Mouse (Mus musculus) lung, postnatal 10 days (tissue): Measurements from ENCODE around the gene Kansl1.
A peak's percentile ranks its signal among the peaks of the same experiment; 100 is the strongest.

ENCODE experiments used
- DNase-seq: peaks from one replicate; pipeline ENCODE4 v3.0.0; 2021

Kansl1 gene

DNA sequence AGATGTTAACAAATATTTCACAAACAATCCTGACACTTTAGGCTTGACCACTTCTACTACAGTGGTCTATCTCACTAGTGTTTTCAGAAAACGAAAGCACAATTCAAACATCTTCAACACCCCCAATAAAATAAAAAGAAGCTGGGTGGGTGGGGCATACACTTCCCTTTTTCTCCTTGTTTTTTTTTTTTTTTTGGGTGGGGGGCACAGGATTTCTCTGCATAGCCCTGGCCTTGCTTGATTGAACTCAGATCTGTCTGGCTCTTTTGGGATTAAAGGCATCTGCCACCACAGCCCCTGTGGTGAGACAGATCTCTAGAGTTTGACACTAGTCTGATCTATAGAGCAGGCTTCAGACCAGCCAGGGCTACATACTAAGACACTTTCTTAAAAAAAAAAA, 106.0 kb downstream of the Kansl1 start:
- DNase-seq: no peak

DNA sequence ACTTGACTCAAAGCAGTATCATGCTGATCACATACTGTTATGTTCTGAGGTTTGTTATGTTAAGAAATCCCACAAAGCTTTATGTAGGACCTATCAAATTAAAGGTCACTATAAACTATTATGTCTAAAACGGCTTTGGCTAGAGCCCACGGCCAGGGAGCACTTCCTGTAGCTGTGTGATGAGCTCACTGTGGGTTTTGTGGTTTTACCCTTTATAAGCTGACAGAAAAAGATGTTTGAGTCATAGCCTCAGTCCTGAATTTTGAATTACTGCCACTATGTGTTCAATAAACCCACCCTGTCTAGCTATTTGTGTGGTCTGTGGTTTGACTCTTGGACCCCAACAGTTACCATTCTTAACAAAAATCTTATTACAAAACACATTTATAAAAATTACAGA, 106.9 kb downstream of the Kansl1 start:
- peak; percentile 19 for DNase-seq

DNA sequence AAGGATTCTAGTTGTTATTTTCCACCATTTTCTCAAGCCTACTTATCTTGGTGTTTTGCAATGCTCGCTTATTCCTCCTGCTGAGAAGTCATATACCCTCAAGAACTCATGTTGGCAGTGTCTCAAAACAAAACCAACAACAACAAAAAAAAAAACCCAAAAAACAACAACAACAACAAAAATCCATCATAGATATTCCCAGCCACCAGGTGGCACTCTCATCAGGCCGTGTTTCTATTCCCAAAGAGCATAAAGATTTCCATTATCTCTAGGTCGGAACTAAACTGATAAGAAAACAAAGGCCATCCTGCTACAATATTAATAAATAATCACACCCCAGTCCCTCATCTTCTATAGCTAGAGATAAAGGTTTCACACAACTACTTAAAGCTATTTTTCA, 121.7 kb downstream of the Kansl1 start:
- peak; percentile 39 for DNase-seq

DNA sequence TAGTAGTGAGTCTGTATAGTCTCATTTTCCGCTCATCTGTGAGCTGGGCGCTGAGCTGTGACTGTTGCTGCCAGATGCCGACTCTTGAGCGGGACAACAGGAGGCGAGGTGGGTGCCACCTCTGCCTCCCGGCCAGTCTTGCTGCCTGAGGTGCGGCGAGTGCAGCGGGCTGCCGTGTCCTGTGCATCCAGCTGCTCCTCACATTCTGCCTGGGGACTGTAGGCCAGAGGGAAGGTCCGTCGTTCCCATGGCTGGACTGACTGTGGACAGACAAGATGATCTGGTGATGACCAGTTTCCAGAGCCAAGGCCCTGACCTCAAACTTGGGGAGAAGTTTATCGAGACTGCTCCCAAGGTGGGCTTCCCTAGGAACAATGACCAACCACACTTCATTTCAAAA, 133.7 kb downstream of the Kansl1 start:
- no peak for DNase-seq

DNA sequence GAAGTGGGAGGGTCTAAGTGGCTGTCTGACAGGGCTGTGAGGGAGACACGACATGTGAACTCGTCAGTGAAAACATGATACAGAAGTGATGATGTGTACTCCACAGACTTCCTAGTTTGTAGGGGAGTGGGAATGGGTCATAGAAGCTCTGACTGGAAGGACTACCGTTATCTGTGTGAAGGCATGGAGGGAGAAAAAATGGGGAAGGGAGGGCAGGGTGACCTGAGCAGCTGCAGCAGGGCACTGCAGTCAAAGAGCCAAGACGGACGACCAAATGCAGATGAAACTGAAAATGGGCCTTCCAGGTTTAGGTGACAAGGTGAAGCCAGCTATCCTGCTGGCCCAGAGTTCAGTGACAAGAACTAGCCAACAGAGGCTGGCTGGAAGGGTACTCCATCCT, 134.5 kb downstream of the Kansl1 start:
- no peak for DNase-seq

DNA sequence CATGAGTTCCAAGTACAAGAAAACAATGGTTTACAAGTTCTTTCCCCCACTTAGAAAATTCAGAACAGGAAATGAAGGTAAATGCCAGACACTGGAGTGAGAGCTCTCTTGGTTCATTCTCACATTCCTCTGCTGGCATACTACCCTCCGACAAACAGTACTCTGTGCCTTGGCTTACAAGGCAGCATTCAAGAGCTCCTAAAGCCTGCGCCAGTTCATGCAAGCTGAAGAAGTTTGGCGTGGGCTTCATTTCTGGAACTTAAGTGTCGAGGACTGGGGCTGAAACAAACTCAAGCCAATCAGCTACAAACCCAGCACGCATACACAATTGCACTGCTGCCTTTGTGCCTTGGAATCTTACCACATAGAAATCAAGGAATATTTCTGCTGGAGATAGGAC, 136.6 kb downstream of the Kansl1 start:
- DNase-seq: no peak

DNA sequence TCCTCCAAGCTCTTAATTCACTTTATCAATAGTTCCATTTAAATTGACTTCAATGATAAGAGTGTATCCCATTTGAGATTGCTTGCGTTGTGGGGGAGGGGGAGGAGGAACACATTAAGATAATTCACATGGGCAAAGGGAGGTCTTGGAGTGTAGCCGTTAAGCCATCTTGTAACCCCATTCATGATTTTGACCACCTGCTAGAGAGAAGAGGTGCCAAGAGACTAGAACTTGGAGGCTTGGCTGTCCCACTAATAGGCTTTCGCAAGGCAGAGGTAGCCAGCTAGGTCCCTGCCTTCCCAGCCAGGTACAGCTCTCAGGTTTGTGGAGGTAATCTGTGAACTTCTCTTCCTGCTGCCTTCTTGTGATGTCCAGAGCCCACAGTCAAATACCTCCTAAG, 137.5 kb downstream of the Kansl1 start:
- no peak for DNase-seq

DNA sequence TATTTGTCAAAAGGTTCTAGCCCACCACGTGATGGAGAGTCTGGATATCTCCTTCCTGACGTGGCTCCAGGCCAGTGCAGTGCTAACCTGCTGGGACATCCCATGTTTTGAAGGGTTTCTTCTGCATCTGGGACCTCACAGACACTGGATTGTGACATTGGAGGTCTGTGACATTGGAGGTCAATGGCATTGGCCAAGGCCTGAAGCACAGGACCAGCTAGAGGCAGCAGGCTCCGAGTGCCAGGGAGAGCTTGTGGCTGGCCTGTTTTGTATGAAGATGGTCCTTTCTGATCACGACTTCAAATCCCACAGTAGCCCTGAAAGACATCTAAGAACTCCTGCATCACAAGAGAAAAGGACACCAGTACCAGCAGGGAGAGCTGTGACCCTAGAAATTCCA, 138.5 kb downstream of the Kansl1 start:
- DNase-seq: no peak

DNA sequence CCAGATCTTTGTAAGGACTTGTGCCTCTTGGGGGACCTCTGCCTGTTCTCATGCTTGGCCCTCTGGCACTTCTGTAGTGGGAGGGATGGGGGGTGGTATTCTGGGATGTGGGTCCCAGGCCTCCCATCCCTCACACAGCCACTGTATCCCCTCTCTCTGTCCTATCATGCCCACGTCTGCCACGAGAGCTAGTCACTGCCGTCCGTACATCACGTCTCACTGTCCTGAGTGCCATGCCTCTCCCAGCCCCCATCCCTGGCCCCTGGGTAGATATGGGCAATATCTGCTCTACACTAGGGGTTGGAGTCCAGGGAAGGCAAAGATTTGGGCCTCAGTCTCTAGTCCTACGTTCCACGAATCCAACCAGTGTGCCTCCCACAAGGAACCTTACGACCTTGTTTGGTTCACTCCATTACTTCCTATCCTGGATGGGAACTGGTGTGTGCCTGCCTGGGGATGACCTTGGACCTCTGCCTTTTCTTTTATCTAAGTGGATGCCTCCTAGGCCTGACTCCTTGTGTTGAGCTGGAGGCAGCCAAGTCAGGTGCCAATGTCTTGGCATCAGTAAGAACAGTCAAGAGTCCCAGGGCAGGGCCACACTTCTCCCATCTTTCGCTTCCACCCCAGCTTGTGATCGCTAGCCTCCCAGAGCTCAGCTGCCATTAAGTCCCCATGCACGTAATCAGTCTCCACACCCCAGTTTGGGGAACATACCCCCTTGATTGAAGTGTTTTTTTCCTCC, 139.3 kb downstream of the Kansl1 start:
- no peak for DNase-seq

DNA sequence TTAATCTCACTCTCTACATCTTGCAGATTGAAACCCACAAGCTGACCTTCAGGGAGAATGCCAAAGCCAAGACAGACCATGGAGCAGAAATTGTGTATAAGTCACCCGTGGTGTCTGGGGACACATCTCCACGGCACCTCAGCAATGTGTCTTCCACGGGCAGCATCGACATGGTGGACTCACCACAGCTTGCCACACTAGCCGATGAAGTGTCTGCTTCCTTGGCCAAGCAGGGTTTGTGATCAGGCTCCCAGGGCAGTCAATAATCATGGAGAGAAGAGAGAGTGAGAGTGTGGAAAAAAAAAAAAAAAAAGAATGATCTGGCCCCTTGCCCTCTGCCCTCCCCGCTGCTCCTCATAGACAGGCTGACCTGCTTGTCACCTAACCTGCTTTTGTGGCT, 140.7 kb downstream of the Kansl1 start:
- DNase-seq: no peak

DNA sequence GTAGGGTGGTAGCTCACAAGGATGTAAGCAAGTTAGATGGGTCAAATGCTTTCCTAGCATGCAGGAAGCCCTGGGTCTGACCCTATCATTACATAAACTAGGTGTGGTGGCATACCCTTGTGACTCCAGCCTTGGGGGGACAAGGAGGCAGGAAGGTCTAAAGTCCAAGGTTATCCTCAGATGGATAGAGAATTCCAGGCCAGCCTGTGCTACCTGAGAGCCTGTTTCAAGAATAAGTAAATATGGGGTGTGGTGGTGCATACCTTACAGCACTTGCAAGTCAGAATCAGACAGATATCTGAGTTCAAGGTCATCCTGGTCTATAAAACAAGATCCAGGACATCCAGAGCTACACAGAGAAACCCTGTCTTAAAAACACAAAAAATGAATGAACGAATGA, 141.2 kb downstream of the Kansl1 start:
- DNase-seq: no peak

DNA sequence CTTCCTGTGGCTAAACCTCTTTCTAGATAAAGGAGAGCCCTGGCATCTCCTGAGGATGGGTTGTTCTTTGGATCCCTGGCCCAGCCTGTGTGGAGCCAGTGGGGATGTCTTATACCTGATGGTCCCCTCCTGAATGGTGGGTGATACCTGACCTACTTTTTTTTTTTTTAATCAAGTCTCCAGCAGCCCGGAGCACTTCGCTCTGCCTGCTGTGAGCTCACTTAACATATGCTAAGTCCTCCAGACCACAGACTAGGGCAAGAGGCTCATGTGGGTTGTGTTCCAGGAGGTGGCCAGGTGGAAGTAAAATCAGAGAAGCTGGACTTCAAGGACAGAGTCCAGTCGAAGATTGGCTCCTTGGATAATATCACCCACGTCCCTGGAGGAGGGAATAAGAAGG, 146.5 kb downstream of the Kansl1 start:
- no peak for DNase-seq

DNA sequence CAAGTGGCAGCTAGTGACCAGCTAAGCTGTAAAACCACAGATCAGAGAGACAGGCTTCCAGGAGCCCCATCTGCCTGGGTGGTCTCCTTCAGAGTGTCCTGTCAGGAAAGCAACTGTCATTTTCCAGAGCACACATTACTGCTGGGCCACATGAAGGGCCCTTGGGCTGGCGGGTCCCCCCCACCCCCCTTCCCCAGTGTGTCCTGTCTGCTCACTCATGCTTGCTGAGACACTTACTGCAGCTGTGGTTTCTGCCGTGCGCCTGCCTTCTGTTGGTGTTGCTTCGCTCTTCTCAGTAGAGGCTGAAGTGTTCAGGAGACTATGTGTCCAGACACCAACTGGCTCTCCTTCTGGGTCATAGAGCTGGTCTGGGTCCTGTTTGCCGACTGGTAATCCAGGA, 148.2 kb downstream of the Kansl1 start:
- no peak for DNase-seq

DNA sequence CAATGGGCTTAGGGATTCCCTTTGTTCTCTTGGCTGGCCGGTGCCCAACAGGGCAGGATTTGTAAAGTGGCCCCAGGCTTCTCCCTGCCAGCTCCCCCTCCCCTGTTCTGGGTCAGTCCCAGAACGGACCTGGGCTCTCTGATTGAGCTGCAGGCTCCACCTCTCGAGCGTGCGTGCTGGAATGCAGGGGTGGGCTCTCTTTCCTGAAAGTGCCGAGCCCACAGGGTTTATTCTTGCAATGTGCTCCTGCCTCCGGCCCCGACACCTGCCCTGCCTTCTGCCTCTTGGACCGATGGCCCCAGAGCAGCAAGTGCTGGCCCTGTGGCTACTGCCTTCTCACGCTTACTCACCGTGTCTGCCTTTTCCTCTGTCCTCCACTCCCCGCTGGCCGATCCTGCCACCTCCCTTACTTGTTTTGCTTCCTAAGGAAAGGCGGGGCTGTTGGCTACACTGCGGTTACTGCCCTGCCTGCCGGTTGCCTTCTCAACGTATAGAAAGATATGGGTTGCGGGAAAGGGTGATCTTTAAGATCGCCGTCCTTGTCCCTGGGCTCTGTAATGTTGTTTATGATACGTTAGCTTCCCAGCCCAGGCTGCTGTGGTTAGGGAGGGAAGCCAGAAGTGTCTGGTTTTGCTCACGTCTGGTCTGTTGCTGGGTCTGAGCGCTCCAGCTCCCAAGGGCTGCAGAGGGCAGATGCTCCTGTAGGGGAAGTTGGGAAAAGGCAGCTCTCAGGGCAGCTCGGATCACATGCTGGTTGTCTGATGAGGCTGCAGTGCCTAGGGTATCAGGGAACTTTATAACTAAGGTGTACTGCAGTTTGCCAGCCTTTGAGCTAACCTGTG, 149.5 kb downstream of the Kansl1 start:
- DNase-seq: peak; percentile 67

DNA sequence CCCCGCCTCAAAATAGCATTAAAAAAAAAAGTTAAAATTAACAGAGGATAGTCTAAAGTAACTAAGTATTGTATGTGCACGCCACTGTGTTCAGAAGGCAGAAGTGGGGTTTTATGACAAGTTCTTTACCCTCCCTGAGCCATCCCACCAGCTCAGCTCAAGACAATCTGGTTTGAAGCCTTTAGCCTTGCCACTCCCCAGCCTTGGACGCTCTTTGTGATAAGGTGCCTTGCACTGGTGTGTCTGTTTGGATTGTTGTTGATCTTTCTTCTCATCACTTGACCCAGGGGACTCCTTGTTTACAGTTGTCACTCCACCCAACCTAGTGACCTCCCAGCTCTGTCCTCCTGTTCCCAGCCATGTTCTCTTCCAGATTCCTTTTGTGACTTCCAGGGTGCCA, 151.0 kb downstream of the Kansl1 start:
- no peak for DNase-seq

DNA sequence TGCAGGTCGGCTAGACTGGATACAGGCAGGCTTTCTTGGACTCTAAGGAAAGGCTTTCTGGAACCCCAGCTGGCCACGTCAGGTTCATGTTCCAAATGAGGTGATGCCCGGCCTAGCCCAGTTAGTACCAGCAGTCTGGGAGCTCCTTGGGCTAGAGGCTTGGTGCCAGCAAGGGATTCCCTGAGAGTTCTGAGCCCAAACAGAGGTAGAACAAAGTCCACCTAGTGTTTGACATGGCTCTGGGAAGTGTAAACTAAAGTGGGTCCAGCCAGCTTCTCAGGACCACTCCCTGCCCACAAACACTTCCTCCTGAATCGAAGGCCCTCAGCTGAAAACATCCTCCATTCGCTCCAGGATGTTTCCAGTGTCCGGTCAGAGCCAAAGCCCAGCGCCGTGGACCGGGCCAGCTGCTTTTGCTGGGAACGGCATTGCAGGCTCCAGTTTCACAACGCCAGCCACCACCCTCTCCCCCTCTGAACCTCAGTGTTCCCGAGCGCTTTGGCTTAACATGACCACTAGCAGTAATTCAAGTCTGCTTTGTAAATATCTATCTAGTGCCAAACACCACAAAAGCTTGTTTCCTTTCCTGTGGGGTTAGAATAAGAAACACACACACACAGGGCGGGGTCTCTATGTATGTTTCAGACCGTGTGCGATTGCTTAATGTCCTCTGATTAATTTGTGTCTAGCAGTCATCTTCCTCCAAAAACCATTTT, 151.8 kb downstream of the Kansl1 start:
- peak; percentile 77 for DNase-seq

DNA sequence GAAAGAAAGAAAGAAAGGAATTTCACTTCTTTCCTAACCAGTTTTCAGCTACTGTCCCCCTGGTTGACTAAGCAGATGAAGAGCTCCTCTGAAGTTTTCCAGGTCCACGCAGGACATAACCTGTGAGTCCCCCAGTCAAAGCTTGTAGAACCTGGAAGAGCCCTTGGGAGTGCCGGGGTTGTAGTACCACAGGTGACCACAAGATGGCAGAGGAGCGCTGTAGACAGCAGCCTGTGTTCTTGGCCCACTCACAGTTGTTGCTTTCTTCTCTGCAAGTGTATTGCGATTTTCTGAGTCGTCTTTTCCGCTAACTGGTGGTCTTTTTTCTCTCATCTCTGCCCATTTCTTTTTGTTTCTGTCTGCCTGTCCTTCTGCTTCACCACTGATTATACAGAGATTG, 153.0 kb downstream of the Kansl1 start:
- peak; percentile 84 for DNase-seq

DNA sequence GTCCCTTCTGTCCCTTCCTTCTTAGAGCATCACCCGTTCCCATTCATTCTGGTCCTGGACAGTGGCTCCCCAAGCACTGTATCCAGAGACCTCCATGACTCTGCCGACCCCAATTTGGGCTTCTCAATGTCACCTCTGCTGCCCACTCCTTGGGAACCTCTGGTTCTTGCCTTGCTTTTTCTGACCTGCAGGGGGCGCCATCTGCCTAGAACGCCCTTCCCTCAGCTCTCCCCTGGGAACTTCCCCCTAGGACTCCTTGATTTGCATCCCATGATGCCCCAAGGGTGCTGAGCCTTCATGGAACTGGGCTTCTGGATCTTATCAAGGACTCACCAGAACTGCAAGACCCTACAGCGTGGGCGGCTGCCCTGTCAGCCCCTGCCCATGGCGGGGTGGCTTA, 157.0 kb downstream of the Kansl1 start:
- DNase-seq: peak; percentile 22

DNA sequence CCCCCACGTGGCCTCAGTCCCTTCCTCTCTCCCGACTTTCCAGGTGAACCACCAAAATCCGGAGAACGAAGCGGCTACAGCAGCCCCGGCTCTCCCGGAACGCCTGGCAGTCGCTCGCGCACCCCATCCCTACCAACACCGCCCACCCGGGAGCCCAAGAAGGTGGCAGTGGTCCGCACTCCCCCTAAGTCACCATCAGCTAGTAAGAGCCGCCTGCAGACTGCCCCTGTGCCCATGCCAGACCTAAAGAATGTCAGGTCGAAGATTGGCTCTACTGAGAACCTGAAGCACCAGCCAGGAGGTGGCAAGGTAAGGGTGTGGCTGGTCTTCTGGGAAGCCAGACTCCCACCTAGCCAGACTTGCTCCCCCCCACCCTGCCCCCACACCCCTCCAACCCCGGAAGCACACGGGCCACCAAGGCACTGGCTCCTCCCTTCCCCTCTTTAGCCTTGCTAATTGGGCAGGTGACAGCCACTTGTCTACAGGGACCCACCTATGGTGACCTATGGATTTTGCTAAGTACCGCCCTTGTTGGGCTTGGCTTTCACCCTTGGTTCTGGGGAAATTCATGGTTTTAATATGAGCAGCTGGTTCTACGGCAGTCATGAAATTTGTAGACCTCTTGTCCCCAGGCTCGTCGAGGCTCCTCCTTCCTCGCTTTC, 158.3 kb downstream of the Kansl1 start:
- peak; percentile 36 for DNase-seq

DNA sequence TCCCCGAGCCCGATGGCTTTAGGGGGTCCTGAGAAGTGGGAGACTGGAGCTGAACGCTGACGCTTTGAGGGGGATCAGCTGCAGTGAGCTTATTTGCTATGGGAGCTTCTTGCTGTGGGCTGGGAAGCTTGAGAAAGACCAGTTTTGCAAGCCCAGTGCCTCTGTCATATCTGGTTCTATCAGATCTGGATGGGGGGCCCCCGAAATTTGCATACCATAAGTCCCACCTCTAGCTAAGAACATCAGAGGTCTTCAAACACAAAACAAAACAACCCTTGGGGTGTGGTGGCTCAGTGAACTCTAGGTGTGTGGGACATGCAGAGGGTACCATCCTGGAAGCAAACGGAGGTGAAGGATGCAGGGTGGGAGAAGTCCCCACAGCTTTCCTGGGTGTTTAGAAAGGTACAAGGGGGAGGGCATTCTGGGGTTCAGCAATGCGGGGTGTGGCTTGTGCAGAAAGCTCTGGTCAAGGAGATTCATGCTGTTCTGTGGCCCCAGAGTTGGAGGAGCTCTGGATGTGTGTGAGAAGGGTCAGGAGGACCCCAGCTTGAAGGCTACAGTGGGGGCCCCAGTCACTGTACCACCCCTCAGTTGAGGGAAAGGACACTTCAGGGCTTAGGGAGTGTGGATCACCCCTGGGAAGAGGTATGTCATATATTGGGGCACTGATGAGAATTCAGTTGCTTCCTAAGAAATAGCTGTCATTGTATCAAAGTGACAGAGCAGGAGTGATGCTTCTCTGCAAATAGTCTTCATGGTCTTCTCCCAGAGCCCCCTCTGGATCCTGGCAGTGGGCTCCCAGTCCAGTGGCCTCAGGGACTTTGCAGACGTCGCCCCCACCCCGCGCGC, 159.1 kb downstream of the Kansl1 start:
- DNase-seq: no peak

DNA sequence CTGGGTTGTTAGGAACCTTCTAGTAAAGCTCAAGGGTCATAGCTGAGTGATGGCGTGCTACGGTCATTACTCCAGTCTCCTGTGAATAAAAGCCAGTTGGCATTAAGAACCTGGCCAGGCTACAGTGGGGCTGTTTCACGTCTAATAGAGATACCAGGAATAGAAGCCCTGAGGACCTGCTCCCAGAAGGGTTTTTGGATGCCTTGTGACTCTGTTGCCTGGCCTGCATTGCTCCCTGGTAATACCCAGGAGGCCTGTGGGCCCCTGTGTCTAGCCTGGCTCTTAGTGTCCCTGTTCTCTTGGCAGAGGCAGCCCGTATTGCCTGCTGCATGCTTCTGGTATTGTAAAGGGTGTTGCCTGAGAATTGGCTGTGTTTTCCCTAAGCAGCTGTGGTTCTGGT, 161.5 kb downstream of the Kansl1 start:
- DNase-seq: peak; percentile 47

DNA sequence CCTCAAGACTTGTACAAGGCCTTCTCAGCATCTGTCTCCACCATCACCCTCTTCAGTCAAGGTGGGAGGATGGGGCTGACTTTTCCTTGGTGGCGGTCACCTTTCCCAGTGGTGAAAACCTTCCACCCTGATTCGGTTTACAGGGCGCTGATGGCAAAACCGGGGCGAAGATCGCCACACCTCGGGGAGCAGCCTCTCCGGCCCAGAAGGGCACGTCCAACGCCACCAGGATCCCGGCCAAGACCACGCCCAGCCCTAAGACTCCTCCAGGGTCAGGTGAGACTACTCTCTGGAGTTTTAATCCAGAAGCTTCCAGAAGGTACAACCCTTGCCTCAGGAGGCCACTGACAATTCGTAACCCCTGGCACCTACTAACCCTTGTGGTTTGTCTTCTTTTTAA, 162.2 kb downstream of the Kansl1 start:
- no peak for DNase-seq
